Mouse (Mus musculus) ES-E14 (cell line): ENCODE data around the gene Vwc2. TPM values are rescaled to one million over a fixed set of nuclear protein-coding genes. Genes with fewer than 3 reads are reported as not detected.

Experiments
- DNase-seq: peaks from one replicate; pipeline ENCODE4 v3.0.0-alpha.2; 2013; ENCODE audit warnings: low read depth, low spot score
- H3K27ac ChIP-seq: 2 replicates; pipeline ENCODE4 v1.5.1; 2012; ENCODE audit warnings: low read depth, mild to moderate bottlenecking, low read length, moderate library complexity, mixed read lengths; ENCODE audit not compliant: poor library complexity, insufficient read depth, severe bottlenecking
- H3K36me3 ChIP-seq: 2 replicates; pipeline ENCODE4 v1.6.1; 2012; ENCODE audit warnings: mild to moderate bottlenecking, low read length, moderate library complexity, mixed read lengths; ENCODE audit not compliant: control insufficient read depth, poor library complexity, insufficient read depth, severe bottlenecking
- H3K4me1 ChIP-seq, 2 experiments: fragments of 150-350 bp in 1 of 2; sonication (generic) in 1 of 2; 2 replicates each; pipeline ENCODE4 v1.6.1; 2012; ENCODE audit warnings: low read length in 2 of 2, mild to moderate bottlenecking in 1 of 2, mixed read lengths in 1 of 2; ENCODE audit not compliant: control insufficient read depth in 2 of 2, insufficient read depth in 2 of 2, poor library complexity in 1 of 2
- H3K4me3 ChIP-seq, 2 experiments: fragments of 150-350 bp in 1 of 2; sonication (generic) in 1 of 2; 2 replicates each; pipeline ENCODE4 v1.5.1; 2012; ENCODE audit warnings: low read length in 2 of 2, low read depth in 1 of 2, mild to moderate bottlenecking in 1 of 2, mixed read lengths in 1 of 2; ENCODE audit not compliant: insufficient read depth in 1 of 2, poor library complexity in 1 of 2, severe bottlenecking in 1 of 2
- H3K9ac ChIP-seq: 2 replicates; pipeline ENCODE4 v1.6.1; 2012; ENCODE audit warnings: low read depth, mild to moderate bottlenecking, low read length, mixed read lengths; ENCODE audit not compliant: poor library complexity, insufficient read depth, severe bottlenecking
- H3K9me3 ChIP-seq: fragments of 150-350 bp; sonication (generic); 2 replicates; pipeline ENCODE4 v1.6.1; 2012; ENCODE audit warnings: low read depth, mild to moderate bottlenecking, low read length; ENCODE audit not compliant: control insufficient read depth, insufficient read depth
- CHD2 ChIP-seq: IDR thresholded peaks from 2 replicates; pipeline ENCODE4 v1.6.1; 2014; ENCODE audit warnings: mild to moderate bottlenecking, low read depth, low read length, inconsistent platforms
- HCFC1 ChIP-seq: IDR thresholded peaks from 2 replicates; pipeline ENCODE4 v1.6.1; 2012; ENCODE audit warnings: low read length, inconsistent platforms, borderline replicate concordance; ENCODE audit not compliant: insufficient read depth
- MAFK ChIP-seq: IDR thresholded peaks from 2 replicates; pipeline ENCODE4 v1.6.1; 2014; ENCODE audit warnings: mild to moderate bottlenecking, low read depth, low read length, inconsistent platforms; ENCODE audit not compliant: insufficient read depth
- ZC3H11A ChIP-seq: IDR thresholded peaks from 2 replicates; pipeline ENCODE4 v1.6.1; 2012; ENCODE audit warnings: low read depth, mild to moderate bottlenecking, inconsistent platforms, low read length, borderline replicate concordance
- ZNF384 ChIP-seq: IDR thresholded peaks from 2 replicates; pipeline ENCODE4 v1.6.1; 2012; ENCODE audit warnings: low read depth, low read length, inconsistent platforms
- in situ Hi-C, 2 experiments: fragments of 600-800 bp; cut with MboI; formaldehyde crosslinking; loops; one replicate each; pipeline ENCODE4 v1.15.1; 2025; ENCODE audit warnings: low sequenced_read_pairs in 2 of 2, inconsistent platforms in 1 of 2; ENCODE audit not compliant: unreplicated experiment in 2 of 2
- total RNA-seq: library from RNA; depleted of rRNA; stranded (reverse); fragments of 300-350 nt; gene quantifications from 2 replicates; pipeline ENCODE4 v1.2.3, GENCODE M21; 2012

Gene Vwc2
- total RNA-seq, 1 experiment: 0.49 TPM

DNA sequence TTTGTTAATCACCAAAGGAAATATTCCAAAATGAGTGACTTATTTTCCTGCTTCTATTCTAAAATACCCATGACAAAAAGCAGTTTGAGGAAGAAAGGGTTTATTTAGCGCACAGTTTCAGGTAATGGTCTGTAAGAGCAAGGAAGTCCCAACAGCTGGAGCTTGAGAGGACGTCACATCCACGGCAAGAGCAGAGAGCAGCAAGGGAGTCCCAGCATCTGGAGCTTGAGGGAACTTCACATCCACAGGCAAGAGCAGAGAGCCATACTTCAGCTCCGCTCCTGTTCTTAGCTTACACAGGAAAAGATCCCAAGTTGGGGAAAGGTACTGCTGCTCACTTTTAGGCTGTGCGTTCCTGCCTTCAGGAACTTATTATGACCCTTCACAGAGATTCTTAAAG is 15.0 kb upstream of the Vwc2 start:
- Histone ChIP-seq H3K4me3 (peak overlapping the region in 1 of 2 experiments; percentile 16; a peak in 1 of 4 replicates), H3K9ac (no peak overlapping the region), H3K27ac (peak overlapping the region; percentile 96), H3K9me3 (no peaks in the 10 kb centered on the region), H3K36me3 (no peaks in the 10 kb centered on the region), H3K4me1 (peaks cover 4 to 5% of the 10 kb centered on the region in 2 experiments; a peak in 2 of 4 replicates)
- in situ Hi-C loops: no loop called here
- no peak for DNase-seq
- TF ChIP-seq ZC3H11A (no peak), ZNF384 (no peak), HCFC1 (no peak), CHD2 (no peak), MAFK (no peak)

GRCm38 (mm10) chr11:11102182-11102581 is 11.8 kb upstream of the Vwc2 start:
- DNase-seq: no peak
- in situ Hi-C loops: no loop called here

DNA sequence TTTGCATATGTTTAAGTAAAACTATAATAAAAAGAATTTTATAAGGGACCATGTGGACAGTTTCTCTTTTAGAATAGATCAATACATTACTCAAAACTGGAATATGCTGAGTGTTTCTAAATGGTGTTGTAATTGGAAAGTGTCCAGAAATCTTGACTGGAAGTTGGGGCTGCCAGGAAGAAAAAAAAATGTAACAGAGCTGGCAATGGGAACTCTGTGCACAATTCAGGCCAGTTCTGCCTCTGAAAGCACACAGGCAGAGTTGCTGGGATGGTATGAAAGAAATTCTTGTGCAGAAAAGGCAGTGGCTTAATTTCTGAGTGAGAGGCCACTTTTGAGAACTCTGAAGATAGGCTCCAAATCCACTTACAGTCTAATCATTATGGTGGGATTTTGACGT is 11.4 kb upstream of the Vwc2 start:
- Histone ChIP-seq H3K27ac (no peak overlapping the region), H3K4me1 (peaks cover 4 to 5% of the 10 kb centered on the region in 2 experiments; a peak in 2 of 4 replicates)
- TF ChIP-seq ZC3H11A: no peak
- no peak for TF ChIP-seq ZNF384
- TF ChIP-seq MAFK: no peak
- TF ChIP-seq CHD2: no peak
- TF ChIP-seq HCFC1: no peak

More at GRCm38 (mm10) chr11:11102182-11102581, 11.8 kb upstream of the Vwc2 start:
- Histone ChIP-seq H3K4me3 (no peak overlapping the region), H3K27ac (no peak overlapping the region), H3K9me3 (no peaks in the 10 kb centered on the region), H3K9ac (no peak overlapping the region), H3K36me3 (no peaks in the 10 kb centered on the region), H3K4me1 (peaks cover 4 to 5% of the 10 kb centered on the region in 2 experiments; a peak in 2 of 4 replicates)
- TF ChIP-seq CHD2 (no peak), HCFC1 (no peak), MAFK (no peak), ZC3H11A (no peak), ZNF384 (no peak)

GRCm38 (mm10) chr11:11108922-11109321 is 5.1 kb upstream of the Vwc2 start:
- no peak for TF ChIP-seq ZNF384
- TF ChIP-seq ZC3H11A: no peak
- TF ChIP-seq CHD2: no peak
- no peak for TF ChIP-seq HCFC1
- no peak for TF ChIP-seq MAFK
- no peak overlapping the region for H3K4me3 ChIP-seq
- in situ Hi-C loops: no loop called here

More for the DNA sequence above, 11.4 kb upstream of the Vwc2 start:
- H3K9ac ChIP-seq: no peak overlapping the region
- in situ Hi-C loops: no loop called here
- H3K36me3 ChIP-seq: no peaks in the 10 kb centered on the region
- no peak overlapping the region for H3K4me3 ChIP-seq
- DNase-seq: no peak
- no peaks in the 10 kb centered on the region for H3K9me3 ChIP-seq

More at GRCm38 (mm10) chr11:11108922-11109321, 5.1 kb upstream of the Vwc2 start:
- no peak for DNase-seq
- H3K9ac ChIP-seq: no peak overlapping the region
- no peaks in the 10 kb centered on the region for H3K4me1 ChIP-seq
- H3K9me3 ChIP-seq: no peaks in the 10 kb centered on the region
- no peak overlapping the region for H3K27ac ChIP-seq
- H3K36me3 ChIP-seq: no peaks in the 10 kb centered on the region
